Mouse (Mus musculus): ENCODE measurements around the gene Hnrnpa2b1.
A peak's percentile ranks its signal among the peaks of the same experiment; 100 is the strongest.
"Not testable (repeated sequence)": the region's sequence is repeated elsewhere in the genome, so short reads cannot be mapped to it uniquely, and the experiment has no call there.

Hnrnpa2b1 gene

DNA sequence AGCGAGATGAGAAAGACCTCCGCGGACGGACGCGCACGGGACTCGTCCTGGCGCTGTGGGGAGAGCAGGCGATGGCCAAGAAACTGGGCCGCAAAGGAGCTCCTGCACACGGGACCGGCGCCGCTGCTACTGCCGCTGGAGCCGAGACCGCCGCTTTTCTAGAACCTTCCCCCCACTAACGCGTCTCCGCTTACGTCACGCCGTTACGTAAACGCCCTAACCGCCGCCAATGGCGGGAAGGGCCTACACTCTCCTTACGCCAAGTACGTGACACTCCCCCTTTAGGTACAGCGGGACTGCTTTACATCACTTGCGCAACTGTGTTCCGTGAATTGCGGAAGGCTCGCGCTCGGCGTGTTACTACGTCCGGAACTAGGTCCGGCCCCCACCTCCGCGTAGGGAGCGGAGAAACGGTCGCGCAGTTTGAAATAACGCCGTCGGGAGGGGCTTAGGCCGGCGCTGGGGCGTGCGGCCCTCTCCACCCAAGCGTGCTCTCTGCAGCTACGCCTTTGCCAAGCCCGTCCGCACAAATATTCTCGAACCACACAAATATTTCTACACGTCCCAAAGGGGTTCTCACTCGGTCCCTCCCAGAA lies at the start of gene Hnrnpa2b1:
Hnrnpa2b1 (minus strand) TSS at position 180 of the 596 bp plus-strand sequence.
- peak; percentile 99 for DNase-seq (ENCODE audit: low read depth)

DNA sequence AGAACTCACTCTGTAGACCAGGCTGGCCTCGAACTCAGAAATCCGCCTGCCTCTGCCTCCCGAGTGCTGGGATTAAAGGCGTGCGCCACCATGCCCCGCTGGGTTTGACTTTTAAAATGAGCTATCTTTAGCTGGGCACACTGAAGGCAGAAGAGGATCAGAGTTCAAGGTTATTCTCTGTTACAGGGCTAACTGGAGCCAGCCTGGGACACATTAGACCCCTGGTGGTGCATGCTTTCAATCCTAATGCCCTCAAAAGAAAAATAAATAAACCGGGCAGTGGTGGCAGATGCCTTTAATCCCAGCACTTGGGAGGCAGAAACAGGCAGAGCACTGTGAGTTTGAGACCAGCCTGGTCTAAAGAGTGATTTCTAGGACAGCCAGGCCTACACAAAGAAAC lies 45.2 kb upstream of the Hnrnpa2b1 start:
- no peak for DNase-seq (ENCODE audit: low read depth)

DNA sequence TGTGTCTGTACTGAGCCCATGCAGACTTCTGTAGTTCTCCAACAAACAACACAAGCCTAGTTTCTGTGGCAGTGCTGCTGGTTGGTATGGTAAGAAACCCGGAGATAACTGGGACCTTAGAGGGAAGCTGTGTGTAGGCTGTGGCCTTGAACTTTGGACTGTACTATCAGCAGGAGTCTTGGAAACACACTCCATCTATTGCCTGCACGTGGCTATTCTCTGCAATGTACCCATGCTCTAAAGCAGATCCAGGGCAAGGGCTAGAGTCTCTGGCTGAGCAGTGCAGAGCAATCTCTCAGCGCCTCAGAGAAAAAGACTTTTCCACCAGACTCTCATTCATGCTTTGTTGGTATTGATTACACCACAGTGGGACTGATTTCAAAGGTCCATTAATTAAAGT lies 44.1 kb upstream of the Hnrnpa2b1 start:
- DNase-seq (ENCODE audit: low read depth): no peak

DNA sequence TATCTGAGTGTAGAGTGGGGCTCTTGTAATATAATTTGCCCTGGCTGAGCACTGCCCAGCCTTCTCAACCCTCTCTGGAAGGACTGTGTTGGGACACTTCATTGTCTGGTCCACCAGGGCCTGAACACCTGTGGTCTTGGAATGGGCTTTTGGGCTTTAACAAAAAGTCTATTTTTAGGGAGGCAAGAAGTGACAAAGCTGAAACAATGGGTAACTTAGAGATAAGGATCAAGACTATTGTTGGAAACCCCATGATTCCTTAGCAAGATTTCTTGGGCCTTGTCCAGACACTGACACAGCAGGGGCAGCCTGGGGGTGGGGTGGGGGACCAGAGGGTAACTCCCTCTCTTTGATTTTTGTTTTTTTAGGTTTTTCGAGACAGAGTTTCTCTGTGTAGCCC lies 41.3 kb upstream of the Hnrnpa2b1 start:
- no peak for DNase-seq (ENCODE audit: low read depth)

DNA sequence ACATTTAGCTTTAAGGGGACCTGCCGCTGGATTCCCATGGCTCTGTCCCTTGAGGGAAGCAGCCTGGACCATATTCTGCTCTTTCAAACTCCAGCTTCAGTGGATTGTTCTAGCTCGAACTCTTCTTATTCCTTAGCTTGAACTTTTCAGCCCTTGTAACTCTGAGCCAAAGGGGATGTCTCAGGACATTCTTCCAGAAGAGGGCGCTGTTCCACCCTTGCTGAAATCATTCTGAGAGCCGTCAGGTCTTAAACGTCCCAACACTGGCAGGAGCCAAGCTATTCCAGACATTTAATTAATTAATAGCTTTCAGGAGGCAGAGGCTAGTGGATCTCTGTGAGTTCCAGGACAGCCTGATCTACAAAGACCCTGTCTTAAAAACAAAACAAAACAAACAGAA lies 40.4 kb upstream of the Hnrnpa2b1 start:
- no peak for DNase-seq (ENCODE audit: low read depth)

DNA sequence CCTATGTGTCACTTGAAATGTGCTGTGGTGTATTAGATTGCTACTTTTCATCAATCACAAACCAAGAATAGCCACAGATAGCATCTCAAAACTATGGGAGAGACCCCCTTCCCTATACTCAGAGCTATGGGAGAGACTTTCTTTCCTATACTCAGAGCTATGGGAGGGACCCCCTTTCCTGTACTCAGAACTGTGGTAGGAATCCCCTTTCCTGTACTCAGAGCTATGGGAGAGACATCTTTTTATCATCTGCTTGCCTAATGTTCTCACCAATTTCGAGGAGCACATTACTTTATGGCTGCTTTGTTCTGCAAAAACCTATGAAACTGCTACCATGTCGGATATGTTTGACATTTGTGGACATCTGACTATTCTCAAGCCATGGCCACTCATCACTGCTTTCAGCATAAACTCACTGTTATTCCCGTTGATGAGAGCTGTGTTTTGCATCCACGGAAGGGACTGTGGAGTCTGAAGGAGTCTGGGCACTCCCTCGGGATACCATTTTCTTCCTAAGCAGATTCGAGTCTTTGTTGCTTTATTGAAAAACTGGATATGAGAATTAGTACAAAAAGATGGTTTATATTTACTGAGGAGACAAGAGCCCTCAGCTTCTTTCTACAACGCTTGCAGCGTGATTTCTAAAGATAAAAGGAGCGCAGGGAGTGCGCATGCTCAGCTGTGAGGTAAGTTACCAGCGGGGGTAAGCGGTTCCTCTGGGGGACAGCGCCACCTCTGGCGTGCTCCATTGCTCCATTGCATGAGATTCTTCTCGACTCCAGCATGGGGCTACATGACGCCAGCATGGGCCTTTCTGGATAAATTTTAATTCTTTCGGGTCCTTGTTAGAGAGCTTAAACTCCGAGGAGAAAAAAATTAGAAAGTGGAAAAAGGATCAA lies 39.3 kb upstream of the Hnrnpa2b1 start:
- DNase-seq (ENCODE audit: low read depth): peak; percentile 59

DNA sequence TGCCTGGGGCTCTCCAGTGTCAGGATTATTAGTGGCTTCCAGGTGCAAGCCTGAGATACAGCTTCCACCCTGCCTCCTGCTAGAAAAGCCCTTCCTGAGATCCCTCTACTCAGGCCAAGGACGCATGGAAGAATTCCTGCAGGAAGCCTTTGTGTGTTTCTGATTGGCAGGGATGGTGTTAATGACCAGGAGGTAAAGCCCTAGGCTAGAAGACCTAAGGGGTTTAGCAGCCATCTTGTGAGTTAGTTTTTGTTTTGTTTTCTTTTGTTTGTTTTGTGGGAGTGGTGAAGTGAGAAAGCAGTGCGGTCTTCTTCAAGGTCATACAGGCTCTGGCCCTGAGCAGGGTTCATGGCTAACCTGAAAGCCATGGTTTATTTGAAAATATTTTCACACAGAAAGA lies 37.9 kb upstream of the Hnrnpa2b1 start:
- DNase-seq (ENCODE audit: low read depth): no peak

DNA sequence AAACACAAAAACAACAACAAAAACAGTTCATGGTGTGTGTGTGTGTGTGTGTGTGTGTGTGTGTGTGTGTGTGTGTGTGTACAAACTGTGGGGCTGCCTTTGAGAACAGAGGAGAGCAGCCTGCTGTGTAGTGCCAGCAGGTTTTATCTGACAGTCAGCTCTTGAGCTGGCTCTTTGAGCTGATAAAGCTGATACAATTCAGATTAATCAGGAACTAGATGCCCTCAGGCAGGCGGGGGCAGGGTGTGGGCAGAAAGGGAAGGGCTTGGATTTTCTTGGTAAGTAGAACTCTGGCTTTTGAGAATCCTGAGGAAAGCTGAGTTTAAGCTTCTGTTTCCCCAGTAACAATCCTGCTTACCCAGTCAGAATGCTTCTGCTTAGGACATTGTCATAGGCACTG lies 36.0 kb upstream of the Hnrnpa2b1 start:
- DNase-seq (ENCODE audit: low read depth): no peak

DNA sequence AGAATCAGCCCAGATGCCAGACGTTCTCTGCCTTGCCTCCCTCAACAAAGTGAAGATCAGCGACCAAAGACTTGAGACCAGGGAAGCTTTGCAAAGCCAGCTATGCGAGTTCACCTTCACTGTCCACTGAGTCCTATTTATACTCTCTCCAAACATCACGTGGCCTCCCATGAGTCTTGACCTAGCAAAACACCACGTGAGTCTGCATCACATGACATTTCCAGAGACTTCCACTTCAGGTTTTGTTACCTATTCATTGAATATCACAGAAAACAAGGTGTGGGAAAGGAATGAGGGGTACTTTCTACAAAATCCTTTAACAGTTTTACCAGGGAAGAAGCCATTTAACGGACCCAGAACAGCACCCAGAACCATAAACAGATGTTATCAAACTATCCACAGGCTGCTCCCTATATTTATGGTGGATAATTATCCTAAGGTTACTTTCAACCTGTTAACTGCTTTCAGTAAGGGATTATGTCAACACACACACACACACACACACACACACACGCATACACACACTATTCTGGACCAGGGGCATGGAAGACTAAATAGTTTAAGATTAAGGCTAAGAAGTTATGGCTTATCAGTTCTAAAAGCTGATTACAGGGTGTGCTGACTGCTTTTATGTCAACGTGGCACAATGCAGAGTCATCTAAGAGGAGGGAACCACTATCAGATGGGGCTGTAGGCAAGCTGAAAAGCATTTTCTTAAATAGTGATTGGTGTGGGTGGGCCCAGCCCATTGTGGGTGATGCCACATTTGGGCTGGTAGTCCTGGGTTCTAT lies 27.8 kb upstream of the Hnrnpa2b1 start:
- no peak for DNase-seq (ENCODE audit: low read depth)

DNA sequence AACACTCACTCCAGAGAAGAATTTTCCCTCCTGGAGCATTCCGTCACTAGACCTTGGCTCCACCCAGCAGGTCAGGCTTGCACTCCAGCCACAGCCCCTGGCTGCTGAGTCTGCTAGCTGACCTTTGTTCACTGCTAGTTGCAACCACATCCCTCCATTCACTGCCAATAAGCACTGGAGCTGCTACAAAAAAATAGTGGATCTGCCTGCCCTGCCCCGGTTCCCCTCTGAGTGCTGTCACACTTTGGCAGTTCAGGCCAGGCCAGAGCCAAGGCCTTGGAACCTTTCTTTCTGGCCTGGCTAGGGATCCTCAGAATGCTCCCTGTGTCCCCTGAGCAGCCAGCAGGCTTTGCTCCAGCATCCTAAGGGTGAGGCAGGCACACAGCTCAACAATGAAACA lies 20.1 kb upstream of the Hnrnpa2b1 start:
- peak; percentile 66 for DNase-seq (ENCODE audit: low read depth)

DNA sequence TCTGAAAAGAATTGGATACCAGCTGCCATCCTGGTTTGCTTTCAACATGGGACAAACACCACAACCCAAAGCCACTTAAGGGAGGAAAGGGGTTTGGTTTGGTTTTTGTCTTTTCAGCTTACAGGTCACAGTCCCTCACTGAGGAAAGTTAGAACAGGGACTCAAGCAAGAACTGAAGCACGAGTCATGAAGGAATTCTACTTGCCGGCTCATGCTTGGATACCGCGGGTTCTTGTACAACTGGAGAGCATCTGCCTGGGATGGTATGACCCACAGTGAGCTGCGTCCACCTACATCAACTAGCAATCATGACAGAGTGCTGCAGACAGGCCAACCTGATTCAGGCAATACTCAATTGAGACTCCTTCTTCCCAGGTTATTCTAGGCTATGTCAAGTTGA lies 17.0 kb upstream of the Hnrnpa2b1 start:
- DNase-seq (ENCODE audit: low read depth): no peak

DNA sequence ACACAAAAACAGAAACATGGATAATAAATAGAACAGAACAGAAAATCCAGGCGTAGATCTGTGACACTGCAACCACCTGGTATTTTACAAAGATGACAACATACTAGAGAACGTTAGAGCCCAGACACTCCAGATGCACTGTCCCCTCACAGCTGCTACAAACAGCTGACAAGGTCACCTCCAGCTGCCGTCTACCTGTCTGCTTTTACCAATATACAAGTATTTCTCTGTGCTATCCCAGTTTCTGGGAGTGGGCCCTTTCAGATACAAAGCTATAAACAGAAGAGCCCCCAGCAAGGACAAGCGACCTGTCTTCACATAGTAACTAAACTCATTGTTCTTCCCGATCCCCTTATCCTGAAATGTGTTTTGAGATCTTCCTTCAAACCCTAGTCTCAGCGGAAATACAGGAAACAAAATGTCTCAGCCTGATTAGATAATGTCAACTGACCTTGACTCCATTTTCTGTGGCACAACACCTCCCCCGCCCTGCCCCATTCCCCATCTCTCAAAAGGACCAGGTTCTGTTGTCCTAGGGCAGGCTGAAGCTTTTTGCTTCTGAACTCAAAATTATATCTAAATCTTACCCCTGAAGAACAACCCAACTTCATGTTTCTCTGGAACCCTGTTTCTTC lies 16.5 kb upstream of the Hnrnpa2b1 start:
- no peak for DNase-seq (ENCODE audit: low read depth)

DNA sequence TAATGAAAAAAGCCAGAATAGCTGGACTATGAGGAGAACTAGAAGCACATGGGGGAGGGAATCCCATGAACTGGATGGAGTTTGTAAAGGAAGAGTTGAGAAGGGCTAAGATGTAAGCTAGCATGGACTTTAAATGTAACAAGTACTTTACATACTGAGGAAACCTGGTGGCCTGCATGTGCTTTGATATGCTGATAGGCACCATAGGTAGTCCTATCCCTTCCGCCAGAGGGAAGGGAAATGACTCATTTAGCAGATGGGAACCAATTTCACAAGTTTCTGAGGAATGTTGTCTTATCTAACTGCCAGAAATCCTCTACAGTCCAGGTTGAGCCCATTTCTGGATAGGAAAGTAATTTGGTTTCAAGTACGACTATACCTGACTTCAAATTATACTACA lies 16.0 kb upstream of the Hnrnpa2b1 start:
- no peak for DNase-seq (ENCODE audit: low read depth)

DNA sequence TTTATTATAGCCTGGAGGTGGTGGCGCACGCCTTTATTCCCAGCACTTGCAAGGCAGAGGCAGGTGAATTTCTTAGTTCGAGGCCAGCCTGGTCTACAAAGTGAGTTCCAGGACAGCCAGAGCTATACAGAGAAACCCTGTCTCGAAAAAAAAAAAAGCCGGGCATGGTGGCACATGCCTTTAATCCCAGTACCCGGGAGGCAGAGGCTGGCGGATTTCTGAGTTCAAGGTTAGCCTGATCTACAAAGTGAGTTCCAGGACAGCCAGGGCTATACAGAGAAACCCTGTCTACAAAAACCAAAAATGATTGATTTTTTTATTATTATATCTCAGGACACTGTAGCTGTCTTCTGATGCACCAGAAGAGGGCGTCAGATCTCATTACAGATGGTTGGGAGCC lies 14.9 kb upstream of the Hnrnpa2b1 start:
- DNase-seq (ENCODE audit: low read depth): not testable (repeated sequence)

DNA sequence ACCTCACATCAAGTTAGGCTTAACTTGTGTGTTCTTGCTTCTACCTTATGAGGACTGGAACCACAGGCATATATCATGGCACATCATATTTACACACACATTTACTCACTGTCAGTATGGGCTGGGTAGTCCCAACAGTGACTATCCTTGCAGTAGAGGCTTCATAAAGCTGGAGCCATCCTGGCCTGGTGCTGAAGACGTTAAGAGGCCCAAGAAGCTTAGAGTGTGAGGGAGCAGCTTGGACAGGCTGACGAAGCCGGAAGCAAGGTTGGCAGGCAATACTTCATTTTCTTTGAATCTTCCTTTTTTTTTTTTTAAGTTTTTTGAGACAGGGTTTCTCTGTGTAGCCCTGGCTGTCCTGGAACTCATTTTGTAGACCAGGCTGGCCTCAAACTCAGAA lies 14.2 kb upstream of the Hnrnpa2b1 start:
- DNase-seq (ENCODE audit: low read depth): no peak

DNA sequence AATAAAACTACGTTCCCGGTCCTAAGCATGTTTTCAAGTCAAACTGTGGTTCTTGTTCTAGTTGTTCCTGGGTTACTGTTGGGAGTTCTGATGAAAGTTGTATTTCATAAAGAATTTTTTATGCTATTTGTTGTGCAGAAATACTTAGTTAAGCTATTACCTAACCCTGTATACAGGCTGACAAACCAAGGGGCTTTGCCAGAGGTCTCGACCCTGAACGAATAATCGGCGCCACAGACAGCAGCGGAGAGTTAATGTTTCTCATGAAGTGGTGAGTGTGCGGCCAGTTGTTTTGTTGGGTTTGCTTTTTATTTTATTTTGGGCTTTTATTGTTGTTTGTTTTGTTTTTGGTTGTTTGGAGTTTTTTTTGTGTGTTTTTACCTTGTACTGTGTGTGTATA lies 11.9 kb upstream of the Hnrnpa2b1 start:
- no peak for DNase-seq (ENCODE audit: low read depth)

DNA sequence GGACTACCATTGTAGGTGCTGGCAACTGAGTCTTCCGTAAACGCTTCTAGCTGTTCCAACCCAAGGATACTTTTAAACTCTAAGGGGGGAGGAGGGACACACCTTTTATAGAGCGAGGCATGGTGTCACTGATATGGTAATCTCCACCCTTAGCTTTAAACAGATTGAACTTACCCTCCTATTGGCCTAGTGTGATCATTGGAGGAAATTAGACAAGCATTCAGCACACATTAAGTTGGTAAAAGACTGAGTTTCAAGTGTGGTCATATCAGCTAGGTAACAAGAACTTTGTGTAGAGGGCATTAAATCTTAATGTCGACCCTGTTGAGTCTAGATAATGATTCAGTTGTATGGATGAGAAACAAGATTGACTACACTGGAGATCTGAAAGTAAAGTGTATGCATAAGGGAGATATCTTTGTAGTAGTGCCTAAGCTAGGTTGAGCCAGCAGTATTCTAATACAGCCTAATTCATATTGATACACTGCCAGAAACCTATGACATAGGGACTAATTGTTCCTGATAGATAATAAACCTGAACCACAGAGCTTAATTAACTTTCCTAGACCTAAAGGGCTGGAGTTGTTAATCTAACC lies 9.5 kb upstream of the Hnrnpa2b1 start:
- DNase-seq (ENCODE audit: low read depth): no peak

DNA sequence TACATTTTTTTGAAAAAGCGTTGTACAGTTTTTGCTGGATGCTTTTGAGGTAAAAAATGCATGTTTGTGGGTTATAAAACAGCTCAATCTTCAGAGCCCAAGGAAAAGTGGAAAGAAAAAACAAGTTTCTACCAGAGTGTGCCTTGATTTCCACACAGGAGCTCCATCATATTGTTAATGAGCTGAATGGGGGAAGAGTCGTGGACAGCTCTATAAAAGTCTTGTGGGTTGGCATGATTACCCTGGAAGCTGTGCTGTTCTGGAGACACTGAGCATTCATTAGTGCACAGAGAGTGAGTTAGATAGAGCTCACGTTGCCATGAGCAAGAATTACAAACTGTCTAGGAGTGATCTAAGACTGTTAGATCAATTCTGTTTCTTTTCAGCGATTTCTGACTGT lies 2.5 kb upstream of the Hnrnpa2b1 start:
- no peak for DNase-seq (ENCODE audit: low read depth)

DNA sequence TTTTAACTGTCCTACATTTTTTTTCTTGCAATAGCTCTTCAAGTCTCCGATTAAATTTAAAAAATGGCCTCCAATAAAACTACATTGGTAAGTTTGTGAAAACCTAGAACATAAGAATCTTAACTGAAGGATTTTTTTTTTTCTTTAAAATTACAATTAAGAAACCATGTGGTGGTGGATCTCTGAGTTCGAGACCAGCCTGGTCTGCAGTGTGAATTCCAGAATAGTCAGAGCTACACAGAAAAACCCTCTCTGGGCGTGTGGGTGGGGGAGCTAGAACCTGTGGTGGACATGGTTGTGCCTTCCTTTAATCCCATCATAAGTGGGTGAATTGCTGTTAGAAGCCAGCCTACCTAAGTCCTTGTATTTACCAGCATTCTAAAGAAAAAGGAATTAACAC lies 2.1 kb upstream of the Hnrnpa2b1 start:
- no peak for DNase-seq (ENCODE audit: low read depth)

DNA sequence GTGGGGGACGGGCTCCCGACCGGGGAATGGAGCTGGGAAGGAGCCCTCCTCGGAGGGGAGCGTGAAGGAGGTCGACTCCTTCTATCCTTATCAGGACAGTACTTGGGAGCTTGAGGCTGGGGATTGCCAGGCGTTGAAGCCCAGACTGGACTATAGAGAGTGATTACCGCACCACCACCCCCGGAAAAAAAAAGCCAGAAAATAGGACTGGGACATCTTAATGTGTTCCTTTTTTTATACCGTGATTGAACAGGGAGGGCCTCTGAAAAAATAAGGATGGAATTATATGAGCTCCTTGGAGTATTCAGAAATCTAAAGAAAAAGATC lies 1.4 kb upstream of the Hnrnpa2b1 start:
- no peak for DNase-seq (ENCODE audit: low read depth)

DNA sequence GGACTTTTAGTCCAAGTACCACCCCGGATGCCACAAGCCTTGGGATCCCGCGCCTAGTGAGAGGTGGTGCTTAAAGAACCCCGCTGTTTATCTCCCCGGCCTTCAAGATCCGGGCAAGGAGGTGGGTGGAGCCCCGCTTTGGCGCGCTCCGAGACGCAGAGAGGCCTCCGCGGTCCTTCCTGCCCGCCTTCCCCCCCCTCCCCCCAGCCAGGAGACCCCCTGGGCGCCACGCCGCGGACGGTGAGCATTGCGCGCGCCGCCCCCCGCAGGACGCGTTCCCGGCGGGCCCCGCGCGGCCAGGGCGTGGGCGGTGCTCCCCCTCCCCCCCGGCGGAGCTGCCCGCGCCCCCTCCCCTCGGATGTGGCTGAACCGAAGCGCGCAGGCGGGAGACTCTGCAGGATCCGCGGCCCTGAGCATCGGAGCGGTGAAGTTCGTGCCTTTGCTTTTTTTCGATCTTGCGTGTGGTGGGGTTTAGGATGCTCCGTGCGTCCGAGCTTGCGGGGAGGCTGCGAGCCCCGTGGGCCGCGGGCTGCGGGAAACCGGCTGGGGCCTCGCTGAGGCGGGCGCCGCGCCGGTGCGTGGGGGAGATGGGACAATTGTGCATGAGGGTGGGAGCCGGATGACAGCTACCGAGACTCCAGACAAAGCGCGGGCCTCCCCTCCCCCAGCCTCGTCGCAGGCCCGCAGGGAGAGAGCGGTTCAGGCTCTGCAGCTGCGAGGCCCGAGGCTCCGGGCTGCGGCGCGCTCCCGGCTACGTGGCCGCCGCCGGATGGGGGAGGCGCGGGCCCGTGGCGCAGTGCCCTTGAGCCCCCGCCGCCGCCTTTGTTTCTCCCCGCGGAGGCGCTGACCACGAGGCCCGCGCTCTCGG lies 851 bp upstream of the Hnrnpa2b1 start, which contains the start of gene Cbx3:
Cbx3 (plus strand) TSS at position 50 of the 868 bp plus-strand sequence.
- DNase-seq (ENCODE audit: low read depth): no peak
